Mouse (Mus musculus) frontal cortex, postnatal 14 days (tissue): Measurements from ENCODE around the gene Pabpn1.
"Not testable (repeated sequence)": the region's sequence is repeated elsewhere in the genome, so short reads cannot be mapped to it uniquely, and the experiment has no call there.

Experiments used
- DNase-seq, 2 experiments: peaks; one replicate each; pipeline ENCODE4 v3.0.0; 2022; ENCODE audit warnings: low spot score in 2 of 2

Pabpn1 gene

GRCm38 (mm10) chr14:54936831-54937160 is 44.5 kb downstream of the Pabpn1 start:
- no peak for DNase-seq

DNA sequence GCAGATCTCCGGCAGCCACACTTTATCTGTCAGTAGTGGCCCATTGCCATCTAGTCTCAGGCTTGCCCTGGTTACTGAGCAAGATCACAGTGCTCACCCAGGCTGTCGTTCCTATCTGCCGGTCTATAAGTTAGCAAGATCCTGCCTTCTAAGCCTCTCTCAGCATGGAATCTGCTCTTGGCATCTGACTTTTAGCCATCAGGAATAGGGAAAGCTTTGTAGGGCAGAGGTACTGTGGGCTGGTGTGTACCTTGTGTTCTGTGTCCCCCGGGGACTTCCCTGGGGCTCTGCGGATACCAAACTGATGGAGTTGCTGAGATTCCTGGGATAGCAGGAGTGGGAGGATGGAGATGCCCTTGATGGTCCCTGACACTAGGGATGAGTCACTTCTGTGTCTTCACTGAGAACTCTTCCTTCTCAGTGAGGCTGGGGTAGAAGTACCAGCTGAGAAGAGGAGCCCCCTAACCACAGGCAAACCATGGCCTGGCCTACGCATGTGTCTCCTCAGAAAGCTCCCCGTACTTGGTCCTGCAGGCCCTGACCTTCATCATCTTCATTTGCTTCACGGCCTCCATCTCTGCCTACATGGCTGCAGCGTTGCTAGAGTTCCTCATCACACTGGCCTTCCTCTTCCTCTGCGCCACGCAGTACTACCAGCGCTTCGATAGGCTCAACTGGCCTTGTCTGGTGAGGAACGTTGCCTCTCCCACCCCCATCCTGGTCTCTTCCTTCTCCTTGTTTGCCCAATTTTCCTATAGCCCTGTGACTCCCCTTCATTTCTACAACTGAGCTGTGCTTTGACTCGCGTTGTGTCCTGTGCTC is 45.3 kb downstream of the Pabpn1 start:
- DNase-seq, result no peak

DNA sequence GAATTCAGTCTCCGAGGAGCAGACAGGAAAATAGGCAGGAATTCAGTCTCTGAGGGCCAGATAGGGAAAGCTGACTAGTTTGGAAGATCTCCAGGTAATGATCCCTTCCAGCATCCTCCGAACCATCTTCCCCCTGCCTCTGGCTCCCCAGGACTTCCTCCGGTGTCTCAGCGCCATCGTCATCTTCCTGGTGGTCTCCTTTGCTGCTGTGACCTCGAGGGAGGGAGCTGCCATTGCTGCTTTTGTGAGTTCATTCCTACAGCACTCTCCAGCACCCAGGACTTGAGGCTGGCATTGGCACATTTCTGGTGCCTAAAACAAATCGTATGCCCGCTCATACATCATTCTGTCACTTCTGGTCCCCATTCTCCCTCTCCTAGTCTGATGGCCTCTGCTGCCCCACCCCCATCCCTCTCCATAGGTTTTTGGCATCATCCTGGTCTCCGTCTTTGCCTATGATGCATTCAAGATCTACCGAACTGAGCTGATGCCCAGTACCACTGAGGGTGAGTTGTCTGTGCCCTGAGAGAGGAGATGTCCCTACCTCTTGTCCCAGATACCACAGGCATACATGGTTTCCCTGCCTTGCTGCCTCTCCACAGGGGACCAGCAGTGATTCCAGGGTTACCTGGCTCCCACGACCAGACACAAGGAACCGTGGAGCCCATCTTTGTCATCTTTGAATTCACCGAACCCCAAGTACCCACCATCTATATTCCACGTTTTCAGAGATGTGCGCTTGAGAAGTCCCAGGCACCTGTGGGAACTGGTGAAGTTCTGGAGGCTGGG is 46.3 kb downstream of the Pabpn1 start:
- DNase-seq, result no peak

GRCm38 (mm10) chr14:54939434-54940175 is 47.3 kb downstream of the Pabpn1 start:
- no peak for DNase-seq

- DNase-seq, result no peak
Observed at GRCm38 (mm10) chr14:54940176-54940530, 47.9 kb downstream of the Pabpn1 start.

DNA sequence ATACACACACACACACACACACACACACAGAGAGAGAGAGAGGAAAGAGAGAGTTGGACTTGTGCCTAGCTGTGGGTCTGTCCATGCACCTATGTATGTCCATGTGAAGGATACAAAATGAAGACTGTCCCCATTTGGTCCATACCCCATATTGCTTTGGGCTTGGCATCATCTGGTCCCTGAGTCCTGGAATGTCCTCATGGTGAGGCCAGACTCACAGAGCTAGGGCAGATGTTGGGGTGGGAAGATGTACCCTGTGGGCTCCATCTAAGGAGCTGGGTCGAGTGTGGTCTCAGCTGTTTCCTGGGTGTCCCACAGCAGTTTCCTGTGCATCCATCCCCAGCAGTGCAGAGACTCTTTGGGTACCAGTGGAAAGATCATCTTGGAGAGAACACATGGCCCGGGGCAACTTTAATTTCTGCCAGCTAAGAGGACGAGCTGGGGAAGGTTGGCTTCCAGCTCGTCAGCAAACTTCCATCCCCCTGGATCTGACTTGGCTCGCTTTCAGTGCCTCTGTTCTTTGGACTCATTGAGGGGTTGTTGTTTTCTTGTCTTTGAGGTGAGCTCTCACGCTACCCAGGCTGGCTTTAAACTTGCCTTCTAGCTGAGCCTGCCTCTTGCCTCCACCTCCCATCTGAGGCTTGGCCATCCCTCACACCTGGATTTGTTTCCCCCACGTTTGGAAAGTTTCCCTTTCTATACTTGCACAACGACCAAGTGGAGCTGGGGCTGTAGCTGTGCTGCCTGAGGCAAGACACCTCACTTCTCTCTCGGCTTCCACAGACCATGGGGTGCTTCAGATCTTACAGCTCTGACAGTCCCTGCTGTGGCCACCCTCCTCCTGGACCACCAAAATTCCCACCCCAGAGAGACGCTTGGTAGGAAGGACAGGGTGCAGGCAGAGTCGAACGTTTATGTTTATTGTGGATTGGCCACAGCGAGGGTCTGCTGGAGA is 49.0 kb downstream of the Pabpn1 start:
- no peak for DNase-seq

- DNase-seq, result no peak
Observed at GRCm38 (mm10) chr14:54942479-54942878, 50.2 kb downstream of the Pabpn1 start.

DNA sequence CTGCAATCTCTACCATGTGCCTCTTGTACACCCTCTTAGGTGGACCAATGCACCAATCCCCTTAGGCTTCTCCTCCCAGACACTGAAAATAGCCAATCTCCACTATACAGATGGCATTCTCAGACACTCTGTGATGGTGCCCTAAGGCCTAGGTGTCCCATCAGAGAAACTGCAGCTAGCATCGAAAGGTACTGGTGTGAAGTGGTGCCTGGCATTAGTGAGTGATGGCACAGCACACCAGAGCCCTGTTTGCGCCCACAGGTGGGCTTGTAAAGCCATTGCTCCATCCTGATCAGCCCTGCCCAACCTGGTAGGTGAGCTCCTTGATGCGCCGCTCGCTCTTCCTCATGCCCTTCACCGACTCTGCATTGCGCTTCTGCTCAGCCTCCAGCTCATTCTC is 51.7 kb downstream of the Pabpn1 start:
- DNase-seq, result no peak

DNA sequence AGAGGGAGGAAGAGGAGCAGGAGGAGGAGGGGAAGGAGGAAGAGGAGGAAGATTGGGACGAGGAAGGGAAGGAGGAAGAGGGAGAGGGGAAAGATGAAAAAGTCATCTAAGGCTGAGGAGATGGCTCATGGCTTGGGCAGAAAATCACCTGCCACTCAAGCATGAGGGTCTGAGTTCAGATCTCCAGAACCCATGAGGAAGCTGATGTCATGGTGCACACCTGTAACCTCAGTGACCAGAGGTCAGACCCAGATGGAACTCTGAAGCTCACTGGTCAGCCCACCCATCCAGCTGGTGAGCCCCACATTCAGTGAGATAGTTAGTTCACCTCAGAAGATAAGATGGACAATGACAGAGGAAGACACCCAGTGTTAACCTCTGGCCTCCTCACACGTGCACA is 52.6 kb downstream of the Pabpn1 start:
- DNase-seq, result no peak

DNA sequence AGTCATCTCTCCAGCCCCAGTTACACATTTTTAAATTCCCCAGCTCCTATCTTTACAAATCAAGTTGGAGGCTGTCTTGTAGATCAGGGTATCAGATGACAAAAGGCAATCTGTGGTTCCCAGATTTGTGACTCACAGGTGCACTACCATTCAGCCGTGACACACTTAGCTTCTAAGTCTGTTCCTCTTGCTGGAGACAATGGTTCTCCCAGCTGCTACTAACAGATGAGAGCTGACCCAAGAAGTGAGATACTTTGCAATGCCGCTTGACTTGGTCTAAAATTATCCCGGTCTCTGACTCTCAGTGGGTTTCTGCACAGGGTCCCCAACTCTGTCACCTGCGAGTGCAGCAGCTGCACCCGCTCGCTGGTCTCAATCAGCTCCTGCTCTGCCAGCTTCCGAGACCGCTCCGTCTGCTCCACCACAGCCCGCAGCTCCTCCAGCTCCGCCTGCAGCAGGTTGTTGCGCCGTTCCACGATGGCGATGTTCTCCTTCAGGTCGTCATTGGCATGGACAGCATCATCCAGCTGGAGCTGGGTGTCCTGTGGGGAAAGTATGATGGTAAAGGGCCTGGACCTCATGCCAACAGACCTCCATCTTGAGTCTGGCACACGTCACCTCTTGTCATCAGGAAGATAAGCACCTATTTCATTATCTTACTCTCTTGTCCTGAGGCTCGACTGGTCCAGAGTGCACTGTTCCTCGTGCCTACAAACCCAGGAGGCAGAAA is 53.8 kb downstream of the Pabpn1 start:
- DNase-seq, result no peak

GRCm38 (mm10) chr14:54947008-54947407 is 54.7 kb downstream of the Pabpn1 start:
- DNase-seq, result not testable (repeated sequence)
